Mouse (Mus musculus): ENCODE measurements around the gene P4ha1. TPM values are rescaled to one million over a fixed set of nuclear protein-coding genes. Genes with fewer than 3 reads are reported as not detected.
A peak's percentile ranks its signal among the peaks of the same experiment; 100 is the strongest.

The P4ha1 gene
- polyA plus RNA-seq, 1 experiment: 21.0 TPM

GRCm38 (mm10) chr10:59324311-59325165 lies 1.4 kb downstream of the P4ha1 start:
- DNase-seq (ENCODE audit: low read depth): peak; percentile 38
- TF ChIP-seq CTCF (IDR thresholded peaks at IDR 0.05; ENCODE audit: borderline replicate concordance, extremely low read depth, insufficient read depth, insufficient read length): no peak
- TF ChIP-seq POLR2A (IDR thresholded peaks at IDR 0.05; ENCODE audit: borderline replicate concordance, extremely low read depth, insufficient read depth, insufficient read length, poor library complexity, severe bottlenecking): no peak

GRCm38 (mm10) chr10:59326612-59327315 lies 3.7 kb downstream of the P4ha1 start:
- no peak for DNase-seq (ENCODE audit: low read depth)
- TF ChIP-seq CTCF (IDR thresholded peaks at IDR 0.05; ENCODE audit: borderline replicate concordance, extremely low read depth, insufficient read depth, insufficient read length) (no peak), POLR2A (IDR thresholded peaks at IDR 0.05; ENCODE audit: borderline replicate concordance, extremely low read depth, insufficient read depth, insufficient read length, poor library complexity, severe bottlenecking) (no peak)

- no peak for TF ChIP-seq POLR2A (IDR thresholded peaks at IDR 0.05; ENCODE audit: borderline replicate concordance, extremely low read depth, insufficient read depth, insufficient read length, poor library complexity, severe bottlenecking)
- TF ChIP-seq CTCF (IDR thresholded peaks at IDR 0.05; ENCODE audit: borderline replicate concordance, extremely low read depth, insufficient read depth, insufficient read length): no peak
- DNase-seq (ENCODE audit: low read depth): no peak
Observed at GRCm38 (mm10) chr10:59327316-59327710, 4.2 kb downstream of the P4ha1 start.

GRCm38 (mm10) chr10:59331546-59332256 lies 8.6 kb downstream of the P4ha1 start:
- TF ChIP-seq POLR2A (IDR thresholded peaks at IDR 0.05; ENCODE audit: borderline replicate concordance, extremely low read depth, insufficient read depth, insufficient read length, poor library complexity, severe bottlenecking) (no peak), CTCF (IDR thresholded peaks at IDR 0.05; ENCODE audit: borderline replicate concordance, extremely low read depth, insufficient read depth, insufficient read length) (no peak)
- no peak for DNase-seq (ENCODE audit: low read depth)

- no peak for DNase-seq (ENCODE audit: low read depth)
- TF ChIP-seq POLR2A (IDR thresholded peaks at IDR 0.05; ENCODE audit: borderline replicate concordance, extremely low read depth, insufficient read depth, insufficient read length, poor library complexity, severe bottlenecking) (no peak), CTCF (IDR thresholded peaks at IDR 0.05; ENCODE audit: borderline replicate concordance, extremely low read depth, insufficient read depth, insufficient read length) (no peak)
Observed at GRCm38 (mm10) chr10:59333400-59333799, 10.3 kb downstream of the P4ha1 start.

GRCm38 (mm10) chr10:59334899-59335798 lies 12.1 kb downstream of the P4ha1 start:
- TF ChIP-seq CTCF (IDR thresholded peaks at IDR 0.05; ENCODE audit: borderline replicate concordance, extremely low read depth, insufficient read depth, insufficient read length) (no peak), POLR2A (IDR thresholded peaks at IDR 0.05; ENCODE audit: borderline replicate concordance, extremely low read depth, insufficient read depth, insufficient read length, poor library complexity, severe bottlenecking) (no peak)
- peak; percentile 86 for DNase-seq (ENCODE audit: low read depth)

GRCm38 (mm10) chr10:59336124-59336523 lies 13.0 kb downstream of the P4ha1 start:
- TF ChIP-seq CTCF (IDR thresholded peaks at IDR 0.05; ENCODE audit: borderline replicate concordance, extremely low read depth, insufficient read depth, insufficient read length): no peak
- TF ChIP-seq POLR2A (IDR thresholded peaks at IDR 0.05; ENCODE audit: borderline replicate concordance, extremely low read depth, insufficient read depth, insufficient read length, poor library complexity, severe bottlenecking): no peak
- DNase-seq (ENCODE audit: low read depth): no peak

- TF ChIP-seq POLR2A (IDR thresholded peaks at IDR 0.05; ENCODE audit: borderline replicate concordance, extremely low read depth, insufficient read depth, insufficient read length, poor library complexity, severe bottlenecking) (no peak), CTCF (IDR thresholded peaks at IDR 0.05; ENCODE audit: borderline replicate concordance, extremely low read depth, insufficient read depth, insufficient read length) (no peak)
- no peak for DNase-seq (ENCODE audit: low read depth)
Observed at GRCm38 (mm10) chr10:59346560-59346959, 23.5 kb downstream of the P4ha1 start.

GRCm38 (mm10) chr10:59348200-59348599 lies 25.1 kb downstream of the P4ha1 start:
- no peak for DNase-seq (ENCODE audit: low read depth)
- TF ChIP-seq POLR2A (IDR thresholded peaks at IDR 0.05; ENCODE audit: borderline replicate concordance, extremely low read depth, insufficient read depth, insufficient read length, poor library complexity, severe bottlenecking): no peak
- TF ChIP-seq CTCF (IDR thresholded peaks at IDR 0.05; ENCODE audit: borderline replicate concordance, extremely low read depth, insufficient read depth, insufficient read length): no peak

- TF ChIP-seq POLR2A (IDR thresholded peaks at IDR 0.05; ENCODE audit: borderline replicate concordance, extremely low read depth, insufficient read depth, insufficient read length, poor library complexity, severe bottlenecking): no peak
- TF ChIP-seq CTCF (IDR thresholded peaks at IDR 0.05; ENCODE audit: borderline replicate concordance, extremely low read depth, insufficient read depth, insufficient read length): no peak
- no peak for DNase-seq (ENCODE audit: low read depth)
Observed at GRCm38 (mm10) chr10:59349536-59349935, 26.4 kb downstream of the P4ha1 start.
